Mouse (Mus musculus): ENCODE measurements around the gene Kif1b. TPM values are rescaled to one million over a fixed set of nuclear protein-coding genes. Genes with fewer than 3 reads are reported as not detected.
A peak's percentile ranks its signal among the peaks of the same experiment; 100 is the strongest.

The Kif1b gene
- polyA plus RNA-seq, 1 experiment from 2014 or later: 41.2 TPM

DNA sequence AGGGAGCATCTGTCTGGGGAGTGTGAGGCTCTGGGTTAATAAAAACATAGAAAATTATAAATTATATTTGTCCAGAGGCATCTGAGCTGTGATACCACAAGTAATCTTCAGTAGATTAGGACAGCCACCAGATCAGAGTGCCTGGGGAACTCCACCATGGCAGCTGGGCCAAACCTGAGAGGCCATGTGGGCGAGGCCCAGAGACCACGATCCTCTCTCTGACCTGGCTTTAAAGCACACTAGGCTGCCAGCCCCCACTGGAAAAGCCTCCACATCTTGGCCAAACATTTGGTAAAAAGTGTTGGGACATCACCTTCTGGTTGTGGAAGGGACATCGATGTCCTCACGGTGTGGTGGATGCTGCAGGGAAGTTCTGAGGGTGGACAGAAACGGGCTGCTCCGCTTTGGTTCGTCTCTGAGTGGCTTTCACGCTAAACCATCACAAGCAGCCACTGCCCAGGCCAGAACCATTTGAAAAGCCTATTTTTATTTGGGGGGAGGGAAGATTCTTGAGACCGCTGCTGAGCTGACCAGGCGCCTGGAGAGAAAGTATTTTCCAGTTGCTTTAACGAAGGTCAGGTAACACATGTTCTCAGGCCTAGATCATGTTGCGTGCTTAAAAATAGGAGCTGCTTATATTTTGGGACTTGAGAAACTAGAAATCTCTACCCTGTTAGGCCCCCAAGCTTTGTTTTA, 6.2 kb upstream of the Kif1b start:
- H3K27me3 ChIP-seq: no peaks in the 10 kb centered on the region
- no peak overlapping the region for H3K4me3 ChIP-seq (replicated peaks)
- H3K36me3 ChIP-seq: no peaks in the 10 kb centered on the region
- no peak overlapping the region for H3K4me2 ChIP-seq (replicated peaks)
- H3K4me1 ChIP-seq: no peaks in the 10 kb centered on the region
- no peak for ATAC-seq (ENCODE audit: insufficient number of reproducible peaks, low FRiP score, low TSS enrichment, low read depth)
- WGBS: 70% methylated on average over 12 of the region's 12 CpGs
- no peaks in the 10 kb centered on the region for H3K9me3 ChIP-seq (replicated peaks)
- H3K27ac ChIP-seq (replicated peaks): peak overlapping the region; percentile 13; the same call in 1 of the 2 replicates
- H3K9ac ChIP-seq: no peak overlapping the region

- Histone ChIP-seq H3K9me3 (replicated peaks) (no peaks in the 10 kb centered on the region), H3K4me3 (replicated peaks) (no peak overlapping the region), H3K9ac (no peak overlapping the region), H3K4me1 (0 out of 2 replicates have a peak, but pooled peaks cover 7% of the 10 kb centered on the region), H3K27me3 (no peaks in the 10 kb centered on the region), H3K4me2 (replicated peaks) (no peak overlapping the region), H3K27ac (replicated peaks) (no peak overlapping the region), H3K36me3 (no peaks in the 10 kb centered on the region)
- no peak for ATAC-seq (ENCODE audit: insufficient number of reproducible peaks, low FRiP score, low TSS enrichment, low read depth)
- 82% methylated on average over 5 of the region's 5 CpGs for WGBS
These were observed 4.5 kb upstream of the Kif1b start for GRCm38 (mm10) chr4:149311996-149312395.

DNA sequence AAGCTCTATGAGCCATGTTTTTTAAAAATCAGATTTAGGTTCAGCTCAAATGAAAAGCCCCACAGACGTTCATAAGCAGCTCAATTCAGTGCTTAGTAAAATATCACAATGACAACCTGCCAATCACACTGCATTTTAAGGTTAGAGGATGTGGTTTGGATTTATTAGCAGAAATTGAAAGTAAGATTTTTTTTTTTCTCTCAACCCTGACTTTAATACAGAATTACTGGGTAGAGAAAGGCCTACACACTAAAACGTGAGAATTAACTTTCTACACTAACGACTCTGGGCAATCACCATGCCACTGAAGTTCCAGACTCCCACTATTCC, 963 bp upstream of the Kif1b start:
- H3K4me2 ChIP-seq (replicated peaks): peak overlapping the region; percentile 84
- no peaks in the 10 kb centered on the region for H3K27me3 ChIP-seq
- peak overlapping the region; percentile 52 for H3K9ac ChIP-seq
- no peaks in the 10 kb centered on the region for H3K9me3 ChIP-seq (replicated peaks)
- H3K36me3 ChIP-seq: no peaks in the 10 kb centered on the region
- no peak for ATAC-seq (ENCODE audit: insufficient number of reproducible peaks, low FRiP score, low TSS enrichment, low read depth)
- WGBS: 62% methylated on average over 3 of the region's 3 CpGs
- H3K4me3 ChIP-seq (replicated peaks): peak overlapping the region; percentile 90
- peak overlapping the region; percentile 90 for H3K27ac ChIP-seq (replicated peaks)
- peaks cover 23% of the 10 kb centered on the region for H3K4me1 ChIP-seq

DNA sequence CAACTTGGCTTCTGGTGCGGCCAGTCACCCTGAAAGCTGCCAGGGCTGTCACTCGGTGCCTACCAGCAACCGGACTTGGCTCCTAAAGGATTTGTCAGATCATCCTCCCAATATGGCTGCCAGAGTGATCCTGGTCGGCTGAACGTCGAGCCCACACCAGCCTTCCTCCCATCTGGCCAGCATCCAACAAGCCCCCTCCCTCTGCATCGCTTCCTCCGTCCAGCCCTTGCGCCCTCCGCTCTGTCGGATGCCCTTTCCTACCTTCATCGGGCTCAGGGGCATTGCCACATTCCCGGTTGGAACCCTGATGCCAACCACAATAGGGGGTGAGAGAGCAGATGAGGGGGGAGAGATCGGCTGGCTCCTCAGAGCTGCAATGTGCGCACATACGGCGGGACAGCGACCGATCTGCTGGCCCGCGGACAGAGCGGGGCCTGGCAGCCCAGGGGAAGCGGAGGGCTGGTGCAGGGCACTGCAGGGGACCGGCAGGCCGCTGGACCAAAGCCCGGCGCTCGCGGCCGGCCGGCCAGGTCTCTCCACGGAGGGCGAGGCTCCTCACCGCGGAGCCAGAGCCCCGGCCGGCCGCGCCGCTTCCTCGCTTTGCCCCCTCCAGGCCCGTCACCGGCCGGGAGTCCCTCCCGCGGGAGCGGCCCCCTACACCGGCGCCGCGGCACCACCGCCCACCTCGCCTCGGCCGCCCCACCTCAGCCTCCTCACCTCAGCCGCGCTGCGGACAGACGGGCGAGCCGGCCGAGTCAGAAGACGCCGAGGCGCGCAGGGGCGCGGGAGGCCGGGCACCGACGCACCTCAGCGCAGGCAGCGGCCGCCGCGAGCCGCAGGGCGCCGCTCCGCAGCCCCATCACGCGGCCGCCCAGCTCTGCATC, 539 bp downstream of the Kif1b start:
- Histone ChIP-seq H3K9me3 (replicated peaks) (no peaks in the 10 kb centered on the region), H3K27ac (replicated peaks) (peak overlapping the region; percentile 94), H3K4me1 (peaks cover 33% of the 10 kb centered on the region), H3K27me3 (no peaks in the 10 kb centered on the region), H3K9ac (peak overlapping the region; percentile 90), H3K4me2 (replicated peaks) (peak overlapping the region; percentile 84), H3K4me3 (replicated peaks) (peak overlapping the region; percentile 90), H3K36me3 (no peaks in the 10 kb centered on the region)
- ATAC-seq (ENCODE audit: insufficient number of reproducible peaks, low FRiP score, low TSS enrichment, low read depth): peak; percentile 13; the same call in 1 of the 2 replicates
- under 1% methylated on average over 59 of the region's 83 CpGs for WGBS

DNA sequence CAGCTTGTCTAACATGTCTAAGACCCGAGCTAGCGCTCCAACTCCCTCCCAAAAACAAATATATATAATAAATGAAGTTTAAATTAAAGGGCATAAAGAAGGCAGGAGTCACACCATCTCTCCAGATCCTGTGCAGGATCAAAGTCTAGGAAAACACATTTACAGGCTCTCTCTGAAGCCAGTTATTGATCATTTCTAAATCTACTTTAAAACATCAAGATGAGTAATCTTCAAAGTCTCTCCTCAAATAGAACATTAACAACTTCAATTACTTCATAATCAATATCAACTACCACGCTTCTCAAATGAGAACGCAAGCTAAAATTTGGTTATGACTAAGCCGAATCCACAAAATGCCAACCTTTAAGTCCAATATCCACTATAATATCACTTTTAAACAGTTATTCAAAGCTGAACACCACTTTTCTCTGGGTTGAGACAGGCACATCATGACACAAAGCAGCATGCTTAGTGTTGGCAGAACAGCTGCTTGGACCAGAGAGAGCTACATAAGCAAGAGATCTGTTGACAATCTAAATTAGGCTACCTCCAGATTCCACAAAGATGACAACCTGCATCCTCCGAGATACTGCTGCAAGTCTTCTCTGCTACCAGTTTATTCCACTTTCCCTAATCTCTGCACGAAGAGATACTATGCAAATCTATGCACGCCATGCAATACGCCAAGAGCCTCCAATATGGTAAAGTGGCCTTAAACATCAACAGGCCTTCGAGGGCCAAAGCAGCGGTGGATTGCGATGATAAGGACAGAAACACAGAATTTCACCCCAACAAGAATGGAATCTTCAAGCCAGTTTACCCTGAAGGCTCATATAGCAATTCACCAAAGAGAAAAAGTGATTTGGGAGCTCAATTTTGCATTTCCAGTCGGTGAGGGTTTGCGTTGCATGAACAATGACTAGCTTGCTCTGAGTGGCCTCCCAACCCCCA, 1.5 kb downstream of the Kif1b start:
- Histone ChIP-seq H3K4me1 (peaks cover 40% of the 10 kb centered on the region), H3K4me3 (replicated peaks) (peak overlapping the region; percentile 90), H3K9me3 (replicated peaks) (no peaks in the 10 kb centered on the region), H3K9ac (peak overlapping the region; percentile 90), H3K27me3 (no peaks in the 10 kb centered on the region), H3K27ac (replicated peaks) (peak overlapping the region; percentile 94), H3K4me2 (replicated peaks) (peak overlapping the region; percentile 84), H3K36me3 (no peaks in the 10 kb centered on the region)
- ATAC-seq (ENCODE audit: insufficient number of reproducible peaks, low FRiP score, low TSS enrichment, low read depth): no peak
- 36% methylated on average over 14 of the region's 14 CpGs for WGBS

GRCm38 (mm10) chr4:149304466-149304865, 3.0 kb downstream of the Kif1b start:
- H3K4me2 ChIP-seq (replicated peaks): no peak overlapping the region
- no peak overlapping the region for H3K9ac ChIP-seq
- ATAC-seq (ENCODE audit: insufficient number of reproducible peaks, low FRiP score, low TSS enrichment, low read depth): no peak
- no peak overlapping the region for H3K27ac ChIP-seq (replicated peaks)
- no peaks in the 10 kb centered on the region for H3K9me3 ChIP-seq (replicated peaks)
- no peak overlapping the region for H3K4me3 ChIP-seq (replicated peaks)
- H3K36me3 ChIP-seq: no peaks in the 10 kb centered on the region
- 83% methylated on average over 1 of the region's 1 CpGs for WGBS
- H3K27me3 ChIP-seq: no peaks in the 10 kb centered on the region
- H3K4me1 ChIP-seq: peaks cover 40% of the 10 kb centered on the region

DNA sequence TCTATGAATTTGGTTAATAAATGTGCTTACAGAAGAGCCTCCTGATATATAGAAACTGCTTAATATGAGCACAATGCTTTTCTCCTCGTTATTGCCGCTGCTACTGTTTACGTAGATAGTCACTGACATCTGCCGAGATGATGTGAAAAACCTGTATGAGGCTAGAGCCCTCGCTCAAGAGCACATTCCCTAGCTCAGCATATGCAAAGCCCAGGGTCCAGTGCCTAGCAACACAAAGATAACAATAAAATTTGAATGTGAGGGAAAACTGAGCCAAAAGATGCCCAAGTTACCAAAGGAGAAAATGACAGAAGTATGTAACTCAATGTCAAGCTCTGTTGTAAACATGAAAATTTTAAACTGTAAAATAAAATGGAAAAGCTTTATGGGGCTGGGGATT, 4.0 kb downstream of the Kif1b start:
- no peaks in the 10 kb centered on the region for H3K36me3 ChIP-seq
- peaks cover 38% of the 10 kb centered on the region for H3K4me1 ChIP-seq
- H3K27me3 ChIP-seq: no peaks in the 10 kb centered on the region
- H3K4me2 ChIP-seq (replicated peaks): no peak overlapping the region
- WGBS: 70% methylated on average over 5 of the region's 5 CpGs
- no peak overlapping the region for H3K27ac ChIP-seq (replicated peaks)
- no peak for ATAC-seq (ENCODE audit: insufficient number of reproducible peaks, low FRiP score, low TSS enrichment, low read depth)
- no peak overlapping the region for H3K9ac ChIP-seq
- H3K4me3 ChIP-seq (replicated peaks): no peak overlapping the region
- H3K9me3 ChIP-seq (replicated peaks): no peaks in the 10 kb centered on the region

DNA sequence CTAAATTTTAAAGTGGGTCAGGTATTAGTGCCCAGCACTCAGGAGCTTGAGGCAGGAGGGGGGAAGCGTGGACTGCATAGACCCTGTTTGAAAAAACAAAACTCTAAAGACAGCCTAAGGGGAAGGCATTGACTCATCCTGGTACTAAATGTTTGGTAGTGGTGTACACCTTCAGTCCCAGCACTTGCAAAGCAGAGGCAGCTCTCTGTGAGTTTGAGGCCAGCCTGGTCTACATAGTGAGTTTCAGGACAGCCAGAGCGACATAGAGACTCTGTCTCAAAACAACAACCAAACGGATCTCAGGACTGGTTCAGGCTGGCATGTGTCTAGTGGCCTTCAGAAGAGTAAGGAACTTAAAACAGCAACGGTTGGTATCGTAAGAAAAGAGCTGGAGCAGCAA, 4.7 kb downstream of the Kif1b start:
- H3K27me3 ChIP-seq: no peaks in the 10 kb centered on the region
- WGBS: 62% methylated on average over 5 of the region's 5 CpGs
- H3K9me3 ChIP-seq (replicated peaks): no peaks in the 10 kb centered on the region
- no peak overlapping the region for H3K4me3 ChIP-seq (replicated peaks)
- H3K27ac ChIP-seq (replicated peaks): no peak overlapping the region
- peaks cover 33% of the 10 kb centered on the region for H3K4me1 ChIP-seq
- ATAC-seq (ENCODE audit: insufficient number of reproducible peaks, low FRiP score, low TSS enrichment, low read depth): no peak
- no peak overlapping the region for H3K9ac ChIP-seq
- H3K4me2 ChIP-seq (replicated peaks): no peak overlapping the region
- H3K36me3 ChIP-seq: no peaks in the 10 kb centered on the region

DNA sequence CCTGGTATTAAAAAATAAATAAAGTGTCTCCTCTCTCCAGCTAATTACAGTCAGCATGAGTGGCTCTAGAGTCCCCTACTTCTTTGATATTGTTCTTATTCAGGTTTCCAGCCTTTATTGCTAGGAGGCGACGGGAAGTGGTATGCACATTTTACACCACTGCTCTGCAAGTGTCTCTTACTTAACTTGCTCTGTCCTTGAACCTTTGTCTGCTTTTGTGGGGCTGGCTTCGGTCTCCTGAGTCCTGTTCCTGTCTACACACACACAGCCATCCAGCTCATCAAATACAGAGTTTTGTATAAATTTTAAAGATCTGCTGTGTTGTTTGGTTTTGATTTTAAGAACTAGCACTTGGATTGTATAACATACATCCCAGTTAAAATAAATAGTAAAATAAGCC, 5.4 kb downstream of the Kif1b start:
- Histone ChIP-seq H3K36me3 (no peaks in the 10 kb centered on the region), H3K27ac (replicated peaks) (no peak overlapping the region), H3K4me1 (peaks cover 33% of the 10 kb centered on the region), H3K9ac (no peak overlapping the region), H3K9me3 (replicated peaks) (no peaks in the 10 kb centered on the region), H3K4me2 (replicated peaks) (no peak overlapping the region), H3K4me3 (replicated peaks) (no peak overlapping the region), H3K27me3 (no peaks in the 10 kb centered on the region)
- WGBS: 75% methylated on average over 3 of the region's 3 CpGs
- ATAC-seq (ENCODE audit: insufficient number of reproducible peaks, low FRiP score, low TSS enrichment, low read depth): no peak

DNA sequence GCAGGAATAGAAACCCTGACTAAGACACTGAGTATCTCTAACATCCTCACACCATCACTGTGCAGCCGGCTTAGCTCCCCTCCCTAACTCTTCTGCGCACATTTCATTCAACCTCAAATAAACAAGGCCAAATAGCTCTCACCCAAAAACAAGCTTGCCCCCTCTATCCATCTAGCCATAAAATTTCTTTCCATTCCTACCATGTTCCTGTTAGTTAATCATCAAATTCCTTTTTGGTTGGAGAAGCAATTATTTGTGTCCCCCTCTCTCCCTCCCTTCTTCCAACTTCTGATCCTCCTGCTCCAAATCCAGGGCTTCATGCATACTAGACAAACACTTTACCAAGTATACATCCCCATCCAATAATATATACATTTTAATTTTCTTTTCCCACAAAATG, 11.0 kb downstream of the Kif1b start:
- Histone ChIP-seq H3K9me3 (replicated peaks) (no peaks in the 10 kb centered on the region), H3K9ac (no peak overlapping the region), H3K4me1 (peaks cover 17% of the 10 kb centered on the region), H3K36me3 (no peaks in the 10 kb centered on the region), H3K4me2 (replicated peaks) (no peak overlapping the region), H3K4me3 (replicated peaks) (no peak overlapping the region), H3K27me3 (no peaks in the 10 kb centered on the region), H3K27ac (replicated peaks) (no peak overlapping the region)
- WGBS: 79% methylated on average over 2 of the region's 2 CpGs
- no peak for ATAC-seq (ENCODE audit: insufficient number of reproducible peaks, low FRiP score, low TSS enrichment, low read depth)

- no peak overlapping the region for H3K27ac ChIP-seq (replicated peaks)
- 72% methylated on average over 5 of the region's 5 CpGs for WGBS
- H3K4me1 ChIP-seq: peaks cover 15% of the 10 kb centered on the region
- no peak overlapping the region for H3K4me3 ChIP-seq (replicated peaks)
- H3K27me3 ChIP-seq: no peaks in the 10 kb centered on the region
- H3K4me2 ChIP-seq (replicated peaks): no peak overlapping the region
- peaks cover 13% of the 10 kb centered on the region for H3K36me3 ChIP-seq
- H3K9me3 ChIP-seq (replicated peaks): no peaks in the 10 kb centered on the region
- H3K9ac ChIP-seq: no peak overlapping the region
- no peak for ATAC-seq (ENCODE audit: insufficient number of reproducible peaks, low FRiP score, low TSS enrichment, low read depth)
These were observed 14.5 kb downstream of the Kif1b start for GRCm38 (mm10) chr4:149292984-149293383.
